Mouse (Mus musculus) midbrain, postnatal 0 days (tissue): ENCODE results near the gene Slc37a1. TPM values are rescaled to one million over a fixed set of nuclear protein-coding genes. Genes with fewer than 3 reads are reported as not detected.

Experiments used
- ATAC-seq: fragments of 200-750 bp; cut with Nextera tagmentation; 2 replicates; pipeline ENCODE4 v1.8.0; 2017; ENCODE audit warnings: moderate number of reproducible peaks, mild to moderate bottlenecking, moderate TSS enrichment, moderate library complexity; ENCODE audit not compliant: low FRiP score
- DNase-seq: peaks from one replicate; pipeline ENCODE4 v3.0.0-alpha.2; 2015; ENCODE audit warnings: low spot score
- H3K27ac ChIP-seq: fragments of 300-500 bp; sonication (generic); 2 replicates; pipeline ENCODE4 v1.5.1; 2014; ENCODE audit warnings: low read depth, mild to moderate bottlenecking, low read length, mixed read lengths
- H3K27me3 ChIP-seq: fragments of 300-500 bp; sonication (generic); 2 replicates; pipeline ENCODE4 v1.6.1; 2014; ENCODE audit warnings: low read length, control low read depth, mixed read lengths; ENCODE audit not compliant: insufficient read depth
- H3K36me3 ChIP-seq: fragments of 300-500 bp; sonication (generic); 2 replicates; pipeline ENCODE4 v1.6.1; 2014; ENCODE audit warnings: low read length, control low read depth, mixed read lengths; ENCODE audit not compliant: insufficient read depth
- H3K4me1 ChIP-seq: fragments of 300-500 bp; sonication (generic); 2 replicates; pipeline ENCODE4 v1.6.1; 2014; ENCODE audit warnings: mild to moderate bottlenecking, control low read depth, antibody characterized with exemption, low read length, mixed read lengths; ENCODE audit not compliant: insufficient read depth
- H3K4me2 ChIP-seq: fragments of 300-500 bp; sonication (generic); 2 replicates; pipeline ENCODE4 v1.6.1; 2014; ENCODE audit warnings: low read depth, mild to moderate bottlenecking, low read length, mixed read lengths; ENCODE audit not compliant: poor library complexity, severe bottlenecking
- H3K4me3 ChIP-seq: fragments of 300-500 bp; sonication (generic); 2 replicates; pipeline ENCODE4 v1.5.1; 2014; ENCODE audit warnings: low read depth, mild to moderate bottlenecking, low read length, moderate library complexity
- H3K9ac ChIP-seq: fragments of 300-500 bp; sonication (generic); replicated peaks from 2 replicates; pipeline ENCODE4 v1.6.1; 2014; ENCODE audit warnings: mild to moderate bottlenecking, low read length, moderate library complexity, mixed read lengths; ENCODE audit not compliant: poor library complexity, severe bottlenecking
- H3K9me3 ChIP-seq: fragments of 300-500 bp; sonication (generic); 2 replicates; pipeline ENCODE4 v1.6.1; 2016; ENCODE audit warnings: low read length, control low read depth
- CTCF ChIP-seq: IDR thresholded peaks from 2 replicates; pipeline ENCODE4 v1.5.1; 2016; ENCODE audit warnings: antibody characterized with exemption, mild to moderate bottlenecking
- WGBS: fragments of 180-500 bp; shearing (Covaris S2); extraction: QIAGEN DNeasy Blood & Tissue Kit; methylation state at CpG from one replicate; pipeline ENCODE4 v1.1.7; 2014; 5-methylcytosine and 5-hydroxymethylcytosine counted together
- polyA plus RNA-seq: library from polyadenylated mRNA; unstranded; fragments of >200 nt; fragmentation: Nextera tagmentation; extraction: Ambion mirVana; gene quantifications from 2 replicates; pipeline ENCODE4 v1.2.1, GENCODE M21; 2015
- total RNA-seq: library from RNA; depleted of rRNA; stranded (reverse); fragments of >200 nt; gene quantifications from 2 replicates; pipeline ENCODE4 v1.2.3, GENCODE M21; 2014

The Slc37a1 gene
- total and polyA plus RNA-seq, 2 experiments from 2014 or later, result 6.9 to 11.0 TPM

DNA sequence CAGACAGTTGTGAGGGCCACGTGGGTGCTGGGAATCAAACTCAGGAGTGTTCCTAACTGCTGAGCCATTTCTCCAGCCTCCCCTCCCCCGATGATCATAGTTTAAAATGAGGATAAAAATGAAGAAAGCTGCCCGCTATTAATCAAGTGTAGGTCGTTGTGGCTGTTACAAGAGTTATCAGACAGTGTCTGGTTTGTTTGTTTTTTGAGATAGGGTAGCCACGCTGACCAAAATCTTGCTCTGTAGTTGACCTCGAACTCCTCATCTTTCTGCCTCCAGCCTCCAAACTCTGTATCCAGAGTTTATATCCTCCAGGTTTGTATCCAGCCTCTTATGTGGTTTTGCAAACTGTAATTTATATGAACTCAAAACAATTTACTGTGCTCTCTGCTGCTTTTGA, 6.3 kb upstream of the Slc37a1 start:
- peaks cover 6% of the 10 kb centered on the region; the same call in 1 of the 2 replicates for H3K4me1 ChIP-seq
- H3K27me3 ChIP-seq, result no peaks in the 10 kb centered on the region
- no peak overlapping the region for H3K27ac ChIP-seq
- H3K9ac ChIP-seq, result no peak overlapping the region
- H3K4me3 ChIP-seq, result no peak overlapping the region
- 83% methylated on average over 6 of the region's 6 CpGs for WGBS
- H3K36me3 ChIP-seq, result no peaks in the 10 kb centered on the region
- no peak overlapping the region for H3K4me2 ChIP-seq
- no peak for TF ChIP-seq CTCF
- no peaks in the 10 kb centered on the region for H3K9me3 ChIP-seq
- ATAC-seq (no peak), DNase-seq (no peak)

DNA sequence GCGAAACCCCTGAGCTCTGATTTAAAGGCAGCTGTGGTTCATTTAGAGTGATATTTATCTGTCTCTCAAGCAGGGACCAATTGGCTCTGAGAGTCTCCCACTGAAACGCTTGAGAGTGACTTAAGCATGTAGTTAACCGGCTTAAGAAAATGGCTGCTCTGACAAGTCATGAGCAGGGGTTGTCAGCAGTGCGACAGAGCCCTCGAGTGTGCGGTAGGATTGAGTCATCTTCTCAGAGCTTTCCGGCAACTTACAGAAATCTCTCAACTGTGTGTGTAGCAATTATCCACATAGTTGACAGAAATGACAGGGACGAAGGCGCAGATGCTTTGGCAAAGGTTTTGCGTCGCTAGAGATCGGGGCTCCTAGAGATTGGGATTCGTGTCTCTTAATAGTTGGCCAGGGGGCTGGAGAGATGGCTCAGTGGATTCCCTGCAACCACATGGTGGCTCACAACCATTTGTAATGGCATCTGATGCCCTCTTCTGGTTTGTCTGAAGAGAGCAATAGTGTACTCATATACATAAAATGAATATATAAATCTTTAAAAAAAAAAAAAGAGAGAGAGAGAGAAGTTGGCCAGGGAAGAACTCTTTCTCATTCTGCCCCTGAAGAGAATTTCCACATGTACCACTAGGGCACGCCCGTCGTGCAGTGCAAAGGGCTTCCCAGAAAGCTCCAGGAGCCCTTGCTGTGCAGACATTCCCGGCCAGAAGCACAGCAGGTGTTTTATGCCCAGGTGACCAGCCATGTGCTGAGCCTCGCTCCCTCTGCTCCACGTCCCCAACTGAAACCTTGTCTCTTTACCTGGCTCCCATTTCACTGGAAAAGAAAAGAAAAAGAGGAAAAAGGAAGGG, 4.5 kb upstream of the Slc37a1 start:
- no peaks in the 10 kb centered on the region for H3K36me3 ChIP-seq
- peaks cover 6% of the 10 kb centered on the region; the same call in 1 of the 2 replicates for H3K4me1 ChIP-seq
- ATAC-seq, result 0 out of 2 replicates have a peak, but pooled peaks have one; percentile 31
- DNase-seq, result peak; percentile 46
- no peak overlapping the region for H3K9ac ChIP-seq
- H3K9me3 ChIP-seq, result no peaks in the 10 kb centered on the region
- H3K4me3 ChIP-seq, result no peak overlapping the region
- 28% methylated on average over 19 of the region's 19 CpGs for WGBS
- no peak overlapping the region for H3K4me2 ChIP-seq
- H3K27ac ChIP-seq, result no peak overlapping the region
- TF ChIP-seq CTCF, result peak; percentile 69
- H3K27me3 ChIP-seq, result no peaks in the 10 kb centered on the region

DNA sequence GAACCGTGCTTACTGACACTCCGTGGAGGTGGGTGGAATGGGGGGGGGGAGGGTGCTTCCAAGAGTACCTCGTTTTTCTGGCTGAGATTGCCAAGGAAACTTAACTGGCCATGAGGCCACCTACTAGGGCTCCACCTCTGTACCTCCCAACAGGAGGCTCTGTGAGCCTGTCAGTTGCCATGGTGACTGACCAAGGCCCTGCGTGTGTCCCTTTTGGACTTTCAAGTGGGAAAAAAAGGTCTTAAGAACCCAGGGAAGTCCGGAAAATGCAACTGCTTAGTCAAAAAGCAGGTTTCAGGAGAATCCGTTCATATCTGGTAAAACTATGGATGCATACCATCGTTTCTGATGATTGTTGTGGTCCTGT, 3.9 kb upstream of the Slc37a1 start:
- DNase-seq, result no peak
- no peak for ATAC-seq
- H3K4me2 ChIP-seq, result no peak overlapping the region

DNA sequence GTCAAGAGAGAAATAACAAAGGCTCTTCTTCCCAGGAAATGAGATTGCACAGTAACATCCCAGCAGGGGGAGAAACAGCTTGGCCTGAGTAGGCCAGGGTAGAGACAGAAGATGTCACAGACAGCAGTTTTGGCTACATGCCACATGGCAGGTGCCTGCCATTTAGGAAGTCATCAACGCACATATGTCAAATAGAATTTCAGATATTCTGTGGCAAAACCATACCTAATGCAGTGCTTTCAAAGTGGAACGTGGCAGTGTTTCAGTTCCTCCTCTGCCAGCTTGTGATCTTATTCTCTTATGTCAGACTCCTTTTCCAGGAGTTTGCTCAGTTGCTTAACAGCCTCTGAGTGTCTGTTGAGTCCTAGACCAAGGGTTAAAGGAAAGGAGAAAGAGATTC, 725 bp upstream of the Slc37a1 start:
- Histone ChIP-seq H3K27me3 (no peaks in the 10 kb centered on the region), H3K27ac (no peak overlapping the region), H3K4me3 (no peak overlapping the region), H3K4me1 (0 out of 2 replicates have a peak, but pooled peaks cover 2% of the 10 kb centered on the region), H3K9ac (no peak overlapping the region), H3K36me3 (no peaks in the 10 kb centered on the region), H3K4me2 (no peak overlapping the region), H3K9me3 (no peaks in the 10 kb centered on the region)
- peak; percentile 45 for DNase-seq
- ATAC-seq, result no peak
- no peak for TF ChIP-seq CTCF
- whole genome bisulfite sequencing, result 72% methylated on average over 2 of the region's 2 CpGs

More for the DNA sequence above, 3.9 kb upstream of the Slc37a1 start:
- no peak for TF ChIP-seq CTCF
- no peak overlapping the region for H3K4me3 ChIP-seq
- no peaks in the 10 kb centered on the region for H3K36me3 ChIP-seq
- 4% methylated on average over 7 of the region's 7 CpGs for WGBS
- H3K27ac ChIP-seq, result no peak overlapping the region
- H3K9me3 ChIP-seq, result no peaks in the 10 kb centered on the region
- no peaks in the 10 kb centered on the region for H3K27me3 ChIP-seq
- no peak overlapping the region for H3K9ac ChIP-seq
- H3K4me1 ChIP-seq, result peaks cover 2% of the 10 kb centered on the region; the same call in 1 of the 2 replicates

DNA sequence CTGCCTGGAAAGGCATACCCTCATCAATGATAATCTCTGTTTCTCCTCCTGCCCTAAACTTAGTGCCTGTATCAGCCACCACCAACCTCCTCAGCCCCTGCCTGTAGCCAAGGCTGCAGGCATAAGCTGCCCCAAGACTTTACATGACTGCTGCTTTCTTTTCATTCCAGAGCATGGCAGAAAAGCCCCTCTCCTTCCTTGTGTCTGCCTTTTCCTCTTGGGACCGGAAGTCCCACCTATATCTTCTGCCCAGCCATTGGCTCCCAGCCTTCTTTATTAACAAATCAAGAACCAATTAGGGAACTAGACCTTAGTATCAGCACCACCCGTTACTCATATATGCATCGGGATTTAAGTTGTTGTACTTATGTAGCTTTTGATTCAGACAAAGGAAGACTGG, 624 bp downstream of the Slc37a1 start:
- Histone ChIP-seq H3K27ac (no peak overlapping the region), H3K4me3 (no peak overlapping the region), H3K4me2 (no peak overlapping the region), H3K9me3 (no peaks in the 10 kb centered on the region), H3K36me3 (no peaks in the 10 kb centered on the region), H3K27me3 (no peaks in the 10 kb centered on the region), H3K4me1 (0 out of 2 replicates have a peak, but pooled peaks cover 2% of the 10 kb centered on the region), H3K9ac (no peak overlapping the region)
- TF ChIP-seq CTCF, result no peak
- 91% methylated on average over 3 of the region's 3 CpGs for WGBS
- DNase-seq, result no peak
- ATAC-seq, result no peak

DNA sequence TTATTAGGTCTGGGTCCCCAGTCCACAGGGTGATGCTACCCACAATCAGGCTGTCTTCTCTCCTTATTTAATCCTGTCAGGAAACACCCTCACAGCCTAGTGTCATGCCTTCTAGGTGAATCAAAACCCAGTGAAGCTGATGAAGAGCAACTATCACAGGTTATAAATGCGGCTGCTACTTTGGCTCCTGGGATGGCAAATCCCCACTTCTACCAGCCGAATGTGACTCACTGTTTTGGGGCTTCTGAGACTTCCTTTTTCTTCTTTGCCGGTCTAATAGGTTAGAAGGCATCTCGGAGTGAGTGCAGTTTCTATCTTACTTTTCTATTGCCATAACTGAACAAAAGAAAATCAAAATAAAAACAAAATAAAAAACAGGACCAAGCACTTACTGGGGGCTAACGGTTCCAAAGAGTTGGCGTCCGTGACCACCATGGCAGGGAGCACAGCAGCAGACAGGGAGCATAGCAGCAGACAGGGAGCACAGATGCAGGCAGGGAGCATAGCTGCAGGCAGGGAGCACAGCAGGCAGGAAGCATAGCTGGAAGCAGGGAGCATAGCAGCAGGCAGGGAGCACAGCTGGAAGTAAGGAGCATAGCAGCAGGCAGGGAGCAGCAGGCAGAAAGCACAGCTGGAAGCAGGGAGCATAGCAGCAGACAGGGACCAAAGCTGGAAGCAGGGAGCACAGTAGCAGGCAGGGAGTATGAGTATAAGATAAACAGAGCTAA, 2.6 kb downstream of the Slc37a1 start:
- H3K4me3 ChIP-seq, result no peak overlapping the region
- WGBS, result 50% methylated on average over 7 of the region's 7 CpGs
- no peaks in the 10 kb centered on the region for H3K36me3 ChIP-seq
- no peak for TF ChIP-seq CTCF
- no peak overlapping the region for H3K9ac ChIP-seq
- H3K4me2 ChIP-seq, result no peak overlapping the region
- no peak for DNase-seq
- no peak for ATAC-seq
- H3K9me3 ChIP-seq, result no peaks in the 10 kb centered on the region
- H3K4me1 ChIP-seq, result no peaks in the 10 kb centered on the region
- H3K27ac ChIP-seq, result no peak overlapping the region
- H3K27me3 ChIP-seq, result no peaks in the 10 kb centered on the region
